Comparison of ENCODE assay signal across 12 mouse cellular contexts in genomic region chr10:58368791-58369706, GRCm38 (mm10). TPM values are rescaled to one million over a fixed set of nuclear protein-coding genes. Genes with fewer than 3 reads are reported as not detected.
A peak's percentile ranks its signal among the peaks of the same experiment; 100 is the strongest.
DNase-seq lines count a peak whose midpoint lies in the region; ATAC-seq and TF ChIP-seq lines count a peak whose summit lies in the region.
"Had no signal": no experiment of that assay in that cellular context is flagged by ENCODE, and none has a peak within 500 bp of the region (broad histone marks: within the 10 kb centered on the region; RNA-seq: fewer than 3 reads in every experiment).

No protein-coding gene starts in this region.

- H3K4me1 ChIP-seq in embryonic facial prominence, embryonic 14.5 days (ENCODE audit: control insufficient read depth, insufficient read depth, low read length) = peaks cover 12% of the 10 kb centered on the region; the same call in 1 of the 2 replicates
- H3K4me1 ChIP-seq in embryonic facial prominence, embryonic 10.5 days = peaks cover 37% of the 10 kb centered on the region
- H3K4me1 ChIP-seq in intestine, embryonic 14.5 days (replicated peaks; ENCODE audit: control insufficient read depth, insufficient read depth, low read length) = peaks cover 42% of the 10 kb centered on the region
- peaks cover 23% of the 10 kb centered on the region for H3K4me1 ChIP-seq in intestine, embryonic 15.5 days (replicated peaks)
- peaks cover 7% of the 10 kb centered on the region; the same call in 1 of the 2 replicates for H3K4me1 ChIP-seq in midbrain, embryonic 11.5 days (ENCODE audit: control insufficient read depth, insufficient read depth, low read length)
- peaks cover 6% of the 10 kb centered on the region; the same call in 1 of the 2 replicates for H3K4me1 ChIP-seq in midbrain, postnatal 0 days (ENCODE audit: insufficient read depth, low read length)
- peaks cover 45% of the 10 kb centered on the region for H3K4me1 ChIP-seq in stomach, embryonic 16.5 days (ENCODE audit: control insufficient read depth, insufficient read depth, low read length)

- ATAC-seq in embryonic facial prominence, embryonic 14.5 days (ENCODE audit: low read depth) = 0 out of 2 replicates have a peak, but pooled peaks have one; percentile 22
- no peak for ATAC-seq in intestine, embryonic 14.5 days (replicated peaks; ENCODE audit: low FRiP score, low TSS enrichment, low read depth)
- ATAC-seq in intestine, embryonic 15.5 days = no peak
- no peak for ATAC-seq in midbrain, embryonic 11.5 days (ENCODE audit: low FRiP score)
- ATAC-seq in midbrain, postnatal 0 days (ENCODE audit: low FRiP score) = no peak
- no peak for ATAC-seq in stomach, embryonic 16.5 days (ENCODE audit: insufficient read depth, low FRiP score)
- ATAC-seq: forebrain, embryonic 13.5 days; midbrain, embryonic 13.5 days had no signal

- H3K9ac ChIP-seq in embryonic facial prominence, embryonic 14.5 days (ENCODE audit: low read depth, low read length) = no peak overlapping the region
- no peak overlapping the region for H3K9ac ChIP-seq in intestine, embryonic 14.5 days (ENCODE audit: low read length)
- no peak overlapping the region for H3K9ac ChIP-seq in intestine, embryonic 15.5 days
- H3K9ac ChIP-seq in midbrain, embryonic 11.5 days (ENCODE audit: low read length) = no peak overlapping the region
- no peak overlapping the region for H3K9ac ChIP-seq in midbrain, postnatal 0 days (replicated peaks; ENCODE audit: low read length, poor library complexity, severe bottlenecking)
- no peak overlapping the region for H3K9ac ChIP-seq in stomach, embryonic 16.5 days (ENCODE audit: low read length)
- H3K9ac ChIP-seq: forebrain, embryonic 13.5 days; midbrain, embryonic 13.5 days; neural tube, embryonic 12.5 days had no signal

- no peak for TF ChIP-seq CTCF in midbrain, postnatal 0 days (IDR thresholded peaks at IDR 0.05)

- no peak overlapping the region for H3K4me3 ChIP-seq in embryonic facial prominence, embryonic 14.5 days (ENCODE audit: low read depth, low read length)
- H3K4me3 ChIP-seq in embryonic facial prominence, embryonic 10.5 days = no peak overlapping the region
- no peak overlapping the region for H3K4me3 ChIP-seq in intestine, embryonic 14.5 days (ENCODE audit: low read depth, low read length)
- H3K4me3 ChIP-seq in intestine, embryonic 15.5 days (replicated peaks) = no peak overlapping the region
- H3K4me3 ChIP-seq in midbrain, embryonic 11.5 days (ENCODE audit: low read depth, low read length) = no peak overlapping the region
- no peak overlapping the region for H3K4me3 ChIP-seq in midbrain, postnatal 0 days (ENCODE audit: low read depth, low read length)
- H3K4me3 ChIP-seq in stomach, embryonic 16.5 days (replicated peaks; ENCODE audit: low read length) = no peak overlapping the region
- H3K4me3 ChIP-seq: forebrain, embryonic 13.5 days; midbrain, embryonic 13.5 days; neural tube, embryonic 12.5 days had no signal

- no peak overlapping the region for H3K4me2 ChIP-seq in embryonic facial prominence, embryonic 14.5 days (ENCODE audit: low read depth, low read length)
- no peak overlapping the region for H3K4me2 ChIP-seq in intestine, embryonic 14.5 days (ENCODE audit: low read length)
- no peak overlapping the region for H3K4me2 ChIP-seq in intestine, embryonic 15.5 days (replicated peaks)
- H3K4me2 ChIP-seq in midbrain, embryonic 11.5 days = no peak overlapping the region
- H3K4me2 ChIP-seq in midbrain, postnatal 0 days (ENCODE audit: low read depth, low read length, poor library complexity, severe bottlenecking) = no peak overlapping the region
- H3K4me2 ChIP-seq in stomach, embryonic 16.5 days (ENCODE audit: low read depth, low read length) = no peak overlapping the region
- H3K4me2 ChIP-seq: forebrain, embryonic 13.5 days; midbrain, embryonic 13.5 days; neural tube, embryonic 12.5 days had no signal

- no peaks in the 10 kb centered on the region for H3K27me3 ChIP-seq in embryonic facial prominence, embryonic 14.5 days (replicated peaks; ENCODE audit: control insufficient read depth, insufficient read depth, low read length)
- no peaks in the 10 kb centered on the region for H3K27me3 ChIP-seq in embryonic facial prominence, embryonic 10.5 days (replicated peaks; ENCODE audit: low read depth, poor library complexity, severe bottlenecking)
- no peaks in the 10 kb centered on the region for H3K27me3 ChIP-seq in intestine, embryonic 14.5 days (replicated peaks; ENCODE audit: control insufficient read depth, insufficient read depth, low read length)
- no peaks in the 10 kb centered on the region for H3K27me3 ChIP-seq in intestine, embryonic 15.5 days (replicated peaks)
- H3K27me3 ChIP-seq in midbrain, embryonic 11.5 days (ENCODE audit: control insufficient read depth, insufficient read depth, low read length) = no peaks in the 10 kb centered on the region
- H3K27me3 ChIP-seq in midbrain, postnatal 0 days (ENCODE audit: insufficient read depth, low read length) = no peaks in the 10 kb centered on the region
- no peaks in the 10 kb centered on the region for H3K27me3 ChIP-seq in stomach, embryonic 16.5 days (ENCODE audit: control insufficient read depth, insufficient read depth, low read length)
- H3K27me3 ChIP-seq: forebrain, embryonic 13.5 days; midbrain, embryonic 13.5 days; neural tube, embryonic 12.5 days had no signal

- H3K27ac ChIP-seq in embryonic facial prominence, embryonic 14.5 days (replicated peaks; ENCODE audit: low read depth, low read length) = no peak overlapping the region
- no peak overlapping the region for H3K27ac ChIP-seq in embryonic facial prominence, embryonic 10.5 days (replicated peaks)
- no peak overlapping the region for H3K27ac ChIP-seq in intestine, embryonic 14.5 days (ENCODE audit: low read depth)
- no peak overlapping the region for H3K27ac ChIP-seq in intestine, embryonic 15.5 days
- H3K27ac ChIP-seq in midbrain, embryonic 11.5 days (ENCODE audit: low read depth, low read length) = no peak overlapping the region
- no peak overlapping the region for H3K27ac ChIP-seq in midbrain, postnatal 0 days (ENCODE audit: low read depth, low read length)
- H3K27ac ChIP-seq in stomach, embryonic 16.5 days (ENCODE audit: low read length) = 0 out of 2 replicates have a peak overlapping the region, but pooled peaks have one; percentile 49
- H3K27ac ChIP-seq: neural tube, embryonic 12.5 days had no signal

- 70% methylated on average over 7 of the region's 7 CpGs for WGBS in embryonic facial prominence, embryonic 14.5 days
- 88% methylated on average over 7 of the region's 7 CpGs for WGBS in embryonic facial prominence, embryonic 10.5 days
- WGBS in intestine, embryonic 14.5 days = 86% methylated on average over 7 of the region's 7 CpGs
- WGBS in intestine, embryonic 15.5 days = 87% methylated on average over 7 of the region's 7 CpGs
- 86% methylated on average over 7 of the region's 7 CpGs for WGBS in midbrain, embryonic 11.5 days
- 81% methylated on average over 7 of the region's 7 CpGs for WGBS in midbrain, postnatal 0 days
- WGBS in stomach, embryonic 16.5 days = 74% methylated on average over 7 of the region's 7 CpGs

- peak; percentile 19 for DNase-seq in embryonic facial prominence, embryonic 14.5 days (ENCODE audit: low spot score)
- no peak for DNase-seq in embryonic facial prominence, embryonic 10.5 days (ENCODE audit: low spot score)
- DNase-seq in intestine, embryonic 14.5 days (ENCODE audit: low spot score) = peak; percentile 25
- DNase-seq in midbrain, embryonic 11.5 days (ENCODE audit: low spot score, missing footprints) = peak; percentile 66
- DNase-seq in midbrain, postnatal 0 days (ENCODE audit: low spot score) = no peak
- DNase-seq in embryo, embryonic 10.5 days (ENCODE audit: low spot score) = no peak
- DNase-seq: left cerebral cortex, postnatal 4 days had no signal

- no peaks in the 10 kb centered on the region; the same call in 1 of the 2 replicates for H3K36me3 ChIP-seq in embryonic facial prominence, embryonic 14.5 days (ENCODE audit: control insufficient read depth, insufficient read depth, low read length)
- H3K36me3 ChIP-seq in embryonic facial prominence, embryonic 10.5 days (replicated peaks) = no peaks in the 10 kb centered on the region
- no peaks in the 10 kb centered on the region for H3K36me3 ChIP-seq in intestine, embryonic 14.5 days (ENCODE audit: control insufficient read depth, insufficient read depth, low read length)
- 0 out of 2 replicates have a peak, but pooled peaks cover 2% of the 10 kb centered on the region for H3K36me3 ChIP-seq in intestine, embryonic 15.5 days
- no peaks in the 10 kb centered on the region for H3K36me3 ChIP-seq in midbrain, embryonic 11.5 days (ENCODE audit: control insufficient read depth, insufficient read depth, low read length)
- H3K36me3 ChIP-seq in midbrain, postnatal 0 days (ENCODE audit: insufficient read depth, low read length) = no peaks in the 10 kb centered on the region
- H3K36me3 ChIP-seq in stomach, embryonic 16.5 days (ENCODE audit: control insufficient read depth, insufficient read depth, low read length) = no peaks in the 10 kb centered on the region
- H3K36me3 ChIP-seq: midbrain, embryonic 13.5 days; neural tube, embryonic 12.5 days had no signal

- H3K9me3 ChIP-seq in embryonic facial prominence, embryonic 14.5 days (ENCODE audit: control insufficient read depth, low read length) = no peaks in the 10 kb centered on the region
- no peaks in the 10 kb centered on the region for H3K9me3 ChIP-seq in embryonic facial prominence, embryonic 10.5 days
- no peaks in the 10 kb centered on the region for H3K9me3 ChIP-seq in intestine, embryonic 14.5 days (ENCODE audit: control insufficient read depth, low read length)
- no peaks in the 10 kb centered on the region for H3K9me3 ChIP-seq in intestine, embryonic 15.5 days
- H3K9me3 ChIP-seq in midbrain, embryonic 11.5 days (ENCODE audit: control insufficient read depth, low read length) = no peaks in the 10 kb centered on the region
- H3K9me3 ChIP-seq in midbrain, postnatal 0 days (ENCODE audit: low read length) = no peaks in the 10 kb centered on the region
- H3K9me3 ChIP-seq in stomach, embryonic 16.5 days (replicated peaks; ENCODE audit: control insufficient read depth, low read length) = no peaks in the 10 kb centered on the region
- H3K9me3 ChIP-seq: forebrain, embryonic 13.5 days; midbrain, embryonic 13.5 days; neural tube, embryonic 12.5 days had no signal

RNA-seq across cellular contexts. Expression of gene Lims1, which starts 45.8 kb away (rescaled TPM):
- polyA plus RNA-seq in embryonic facial prominence, embryonic 14.5 days (2014; fragmentation: Nextera tagmentation; extraction: Ambion mirVana) = 121 and 135 TPM in 2 replicates
- polyA plus RNA-seq in embryonic facial prominence, embryonic 10.5 days (2016; fragmentation: Nextera tagmentation; extraction: Ambion mirVana) = 107 and 108 TPM in 2 replicates
- 134 and 156 TPM in 2 replicates for polyA plus RNA-seq in intestine, embryonic 14.5 days (2014; fragmentation: Nextera tagmentation; extraction: Ambion mirVana)
- 131 and 143 TPM in 2 replicates for polyA plus RNA-seq in intestine, embryonic 15.5 days (2015; fragmentation: Nextera tagmentation; extraction: Ambion mirVana)
- polyA plus RNA-seq in midbrain, embryonic 11.5 days (2014; fragmentation: Nextera tagmentation; extraction: Ambion mirVana) = 85.7 and 88.6 TPM in 2 replicates
- 32.3 and 39.4 TPM in 2 replicates for total RNA-seq in midbrain, postnatal 0 days (2014; rRNA removed)
- polyA plus RNA-seq in midbrain, postnatal 0 days (2015; fragmentation: Nextera tagmentation; extraction: Ambion mirVana) = 41.3 and 44.0 TPM in 2 replicates
- 136 and 161 TPM in 2 replicates for polyA plus RNA-seq in stomach, embryonic 16.5 days (2015; fragmentation: Nextera tagmentation; extraction: Ambion mirVana)

Comparison
In these comparisons a context has a peak if more than half of its experiments do, and no peak if none do; other contexts are left out.
1. DNase-seq: peak in embryonic facial prominence, embryonic 14.5 days (single experiment), intestine, embryonic 14.5 days (single experiment) and midbrain, embryonic 11.5 days (single experiment); none in embryonic facial prominence, embryonic 10.5 days (single experiment), midbrain, postnatal 0 days (single experiment) and embryo, embryonic 10.5 days (single experiment).